Mouse (Mus musculus) heart, postnatal 0 days (tissue): ENCODE data around the gene Lrrc28. TPM values are rescaled to one million over a fixed set of nuclear protein-coding genes. Genes with fewer than 3 reads are reported as not detected.
A peak's percentile ranks its signal among the peaks of the same experiment; 100 is the strongest.

Experiments used
- ATAC-seq: fragments of 200-750 bp; cut with Nextera tagmentation; 2 replicates; pipeline ENCODE4 v1.8.0; 2017; ENCODE audit warnings: low read depth, moderate number of reproducible peaks, moderate library complexity; ENCODE audit not compliant: insufficient read depth
- DNase-seq: peaks from one replicate; pipeline ENCODE4 v3.0.0-alpha.2; 2016; ENCODE audit warnings: low spot score
- H3K27ac ChIP-seq: fragments of 300-500 bp; sonication (generic); 2 replicates; pipeline ENCODE4 v1.5.1; 2014; ENCODE audit warnings: low read depth, mild to moderate bottlenecking
- H3K27me3 ChIP-seq: fragments of 300-500 bp; sonication (generic); 2 replicates; pipeline ENCODE4 v1.6.1; 2014; ENCODE audit warnings: low read length, mixed read lengths; ENCODE audit not compliant: control insufficient read depth, insufficient read depth
- H3K36me3 ChIP-seq: fragments of 300-500 bp; sonication (generic); replicated peaks from 2 replicates; pipeline ENCODE4 v1.6.1; 2014; ENCODE audit warnings: low read length, mixed read lengths; ENCODE audit not compliant: control insufficient read depth, insufficient read depth
- H3K4me1 ChIP-seq: fragments of 300-500 bp; sonication (generic); 2 replicates; pipeline ENCODE4 v1.6.1; 2014; ENCODE audit warnings: antibody characterized with exemption; ENCODE audit not compliant: control insufficient read depth, insufficient read depth
- H3K4me2 ChIP-seq: fragments of 300-500 bp; sonication (generic); 2 replicates; pipeline ENCODE4 v1.6.1; 2014; ENCODE audit warnings: low read depth, mild to moderate bottlenecking, low read length, moderate library complexity
- H3K4me3 ChIP-seq: fragments of 300-500 bp; sonication (generic); 2 replicates; pipeline ENCODE4 v1.5.1; 2014; ENCODE audit warnings: low read depth, low read length
- H3K9ac ChIP-seq: fragments of 300-500 bp; sonication (generic); replicated peaks from 2 replicates; pipeline ENCODE4 v1.6.1; 2014; ENCODE audit warnings: low read depth, low read length, mixed read lengths
- H3K9me3 ChIP-seq: fragments of 300-500 bp; sonication (generic); replicated peaks from 2 replicates; pipeline ENCODE4 v1.6.1; 2016; ENCODE audit warnings: low read length; ENCODE audit not compliant: control insufficient read depth
- CTCF ChIP-seq: IDR thresholded peaks from 2 replicates; pipeline ENCODE4 v1.5.1; 2016; ENCODE audit warnings: antibody characterized with exemption, control low read depth, low read depth
- EP300 ChIP-seq: IDR thresholded peaks from 2 replicates; pipeline ENCODE4 v1.6.1; 2016; ENCODE audit warnings: antibody characterized with exemption, low read depth
- WGBS: fragments of 180-500 bp; shearing (Covaris S2); extraction: QIAGEN DNeasy Blood & Tissue Kit; methylation state at CpG from one replicate; pipeline ENCODE4 v1.1.7; 2014; 5-methylcytosine and 5-hydroxymethylcytosine counted together
- polyA plus RNA-seq: library from polyadenylated mRNA; unstranded; fragments of >200 nt; fragmentation: Nextera tagmentation; extraction: Ambion mirVana; gene quantifications from 2 replicates; pipeline ENCODE4 v1.2.1, GENCODE M21; 2015
- total RNA-seq: library from RNA; depleted of rRNA; stranded (reverse); fragments of >200 nt; gene quantifications from 2 replicates; pipeline ENCODE4 v1.2.3, GENCODE M21; 2014; ENCODE audit warnings: low replicate concordance

The Lrrc28 gene
- total and polyA plus RNA-seq, 2 experiments from 2014 or later = 14.3 to 71.6 TPM

DNA sequence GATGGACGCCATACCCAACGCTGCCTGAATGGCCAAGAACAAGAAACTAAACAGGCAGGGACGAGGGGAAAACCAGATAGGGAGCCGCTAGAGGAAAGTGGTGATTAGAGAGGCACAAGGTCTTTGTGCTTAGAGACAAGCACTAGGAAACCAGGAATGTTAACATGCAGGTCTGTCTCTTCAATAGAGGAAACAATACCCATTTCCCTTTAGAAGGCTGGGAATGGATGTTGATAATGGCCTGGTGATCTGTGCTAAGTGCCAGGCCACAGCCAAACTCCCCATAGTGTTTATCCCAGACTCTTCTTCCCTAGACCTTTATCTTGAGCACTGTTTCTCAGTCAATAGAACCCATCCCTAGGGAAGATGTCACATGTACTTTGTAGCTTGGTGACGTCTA, 61.2 kb downstream of the Lrrc28 start:
- Histone ChIP-seq H3K9me3 (no peaks in the 10 kb centered on the region), H3K4me2 (no peak overlapping the region), H3K27ac (peak overlapping the region; percentile 15; the same call in 1 of the 2 replicates), H3K36me3 (no peaks in the 10 kb centered on the region), H3K4me3 (no peak overlapping the region), H3K27me3 (no peaks in the 10 kb centered on the region), H3K9ac (no peak overlapping the region), H3K4me1 (peaks cover 11% of the 10 kb centered on the region)
- 34% methylated on average over 5 of the region's 5 CpGs for WGBS
- DNase-seq (peak; percentile 31), ATAC-seq (no peak)
- TF ChIP-seq CTCF = no peak
- no peak for TF ChIP-seq EP300

DNA sequence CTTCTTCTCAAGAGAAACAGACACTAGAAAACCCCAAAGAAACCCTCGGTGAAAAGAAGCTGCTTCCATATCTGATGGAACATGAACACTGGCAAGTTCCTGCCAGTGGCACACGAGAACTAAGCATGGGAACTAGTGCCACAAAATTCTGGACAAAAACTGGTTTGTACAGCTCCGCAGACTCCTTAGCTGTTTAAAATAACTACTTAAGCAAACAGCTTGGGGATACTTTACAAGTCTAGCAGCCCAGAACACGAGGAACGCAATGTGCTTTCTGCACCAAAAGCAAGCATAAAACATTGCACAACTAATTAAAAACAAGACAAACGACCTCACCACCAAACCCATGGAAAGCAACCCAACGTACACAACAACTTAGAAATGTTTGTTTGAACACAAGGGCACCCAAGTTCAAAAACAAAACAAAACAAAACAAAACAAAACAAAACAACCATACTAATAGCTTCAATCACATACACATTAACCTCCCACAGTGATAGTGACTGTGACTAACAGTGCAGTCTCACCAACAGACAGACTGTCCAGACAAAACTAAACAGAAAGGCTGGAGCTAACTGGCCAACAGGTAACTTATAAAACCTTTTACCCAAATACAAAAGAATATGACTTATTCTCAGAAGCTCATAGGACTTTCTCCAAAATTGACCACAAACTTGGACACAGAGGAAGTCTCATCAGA, 66.1 kb downstream of the Lrrc28 start:
- TF ChIP-seq CTCF (no peak), EP300 (no peak)
- ATAC-seq = no peak
- no peak overlapping the region for H3K4me3 ChIP-seq
- H3K36me3 ChIP-seq = no peaks in the 10 kb centered on the region
- WGBS = 64% methylated on average over 7 of the region's 7 CpGs
- no peak overlapping the region for H3K9ac ChIP-seq
- no peaks in the 10 kb centered on the region for H3K27me3 ChIP-seq
- no peak for DNase-seq
- no peak overlapping the region for H3K27ac ChIP-seq
- peaks cover 9% of the 10 kb centered on the region for H3K4me1 ChIP-seq
- H3K9me3 ChIP-seq = no peaks in the 10 kb centered on the region
- H3K4me2 ChIP-seq = no peak overlapping the region

DNA sequence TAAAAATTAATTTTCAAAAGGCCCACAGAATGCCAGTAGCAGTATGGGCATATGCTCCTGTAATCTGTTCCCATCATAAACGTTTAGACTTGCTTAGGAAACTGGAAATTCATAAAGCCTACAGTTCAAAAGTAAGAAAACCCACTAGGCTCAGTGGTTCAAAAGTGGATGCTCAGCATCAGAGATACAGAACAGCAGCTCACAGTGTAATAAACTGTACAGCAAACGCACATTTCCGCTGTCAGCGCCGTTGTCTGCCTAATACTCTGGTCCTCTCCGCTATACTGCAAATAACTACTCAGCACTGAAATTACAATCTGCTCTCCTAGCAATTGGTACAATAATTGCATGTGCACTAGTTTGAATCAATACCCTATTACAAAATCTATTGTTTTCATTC, 67.0 kb downstream of the Lrrc28 start:
- TF ChIP-seq CTCF (no peak), EP300 (no peak)
- Histone ChIP-seq H3K27me3 (no peaks in the 10 kb centered on the region), H3K4me3 (no peak overlapping the region), H3K4me2 (no peak overlapping the region), H3K27ac (no peak overlapping the region), H3K4me1 (peaks cover under 1% of the 10 kb centered on the region; the same call in 1 of the 2 replicates), H3K9me3 (no peaks in the 10 kb centered on the region), H3K9ac (no peak overlapping the region), H3K36me3 (no peaks in the 10 kb centered on the region)
- 82% methylated on average over 6 of the region's 6 CpGs for WGBS
- no peak for ATAC-seq
- DNase-seq = no peak

DNA sequence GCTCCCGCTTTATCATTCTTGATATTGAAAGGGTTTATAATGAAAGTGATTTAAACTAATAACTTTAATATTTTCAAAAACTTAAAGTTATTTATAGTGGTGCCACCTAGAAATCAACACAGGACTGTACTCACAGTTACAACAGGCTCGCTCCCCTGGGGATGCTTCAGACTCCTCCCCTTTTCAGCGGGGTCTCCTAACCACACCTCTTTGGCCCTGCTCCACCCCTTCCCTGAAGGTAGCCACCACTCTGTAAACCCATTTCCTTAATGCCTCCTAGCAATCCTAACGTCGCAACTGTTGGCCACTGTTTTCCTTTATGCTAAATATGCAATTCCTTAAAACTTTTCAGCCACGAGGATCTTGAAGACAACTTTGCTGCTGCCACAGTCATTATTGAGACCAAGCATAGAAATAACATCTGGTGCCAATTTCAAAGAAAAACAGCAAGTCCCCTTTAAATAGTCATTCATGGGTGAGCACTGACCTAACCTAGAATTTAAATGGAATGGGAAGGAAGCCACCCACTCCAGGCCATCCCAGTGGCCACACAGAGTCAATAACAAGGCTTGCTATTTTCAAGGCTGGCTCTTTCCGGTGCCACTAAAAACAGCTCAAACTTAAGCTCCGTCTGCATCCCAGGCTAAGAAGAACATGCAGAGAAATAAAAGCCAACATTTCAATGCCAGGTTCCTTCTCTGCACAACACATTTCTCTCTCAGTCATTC, 78.4 kb downstream of the Lrrc28 start:
- Histone ChIP-seq H3K4me2 (no peak overlapping the region), H3K4me1 (peaks cover 28% of the 10 kb centered on the region), H3K27ac (peak overlapping the region; percentile 39), H3K36me3 (no peaks in the 10 kb centered on the region), H3K9me3 (no peaks in the 10 kb centered on the region), H3K4me3 (no peak overlapping the region), H3K9ac (no peak overlapping the region), H3K27me3 (no peaks in the 10 kb centered on the region)
- WGBS = 61% methylated on average over 8 of the region's 8 CpGs
- TF ChIP-seq CTCF (no peak), EP300 (no peak)
- ATAC-seq (no peak), DNase-seq (no peak)

DNA sequence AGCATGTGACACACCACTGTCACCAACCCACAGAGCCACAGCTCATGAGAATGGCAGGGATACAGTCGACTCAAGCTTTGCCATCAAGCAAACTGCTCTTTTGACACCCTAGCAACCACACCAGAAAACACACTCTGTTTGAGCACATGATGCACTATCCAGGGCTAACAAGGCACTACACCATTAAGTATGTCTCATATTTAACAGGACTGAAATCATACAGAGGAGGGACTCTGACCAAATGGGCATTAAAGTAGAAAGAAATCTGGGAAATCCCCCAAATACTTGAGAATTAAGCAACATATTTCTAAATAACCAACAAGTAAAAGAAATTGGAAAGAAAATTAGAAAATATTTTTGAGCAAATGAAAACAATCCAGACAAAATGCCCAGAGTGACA, 79.9 kb downstream of the Lrrc28 start:
- Histone ChIP-seq H3K4me3 (no peak overlapping the region), H3K27ac (peak overlapping the region; percentile 22; the same call in 1 of the 2 replicates), H3K4me1 (peaks cover 29% of the 10 kb centered on the region), H3K9ac (no peak overlapping the region), H3K9me3 (no peaks in the 10 kb centered on the region), H3K27me3 (no peaks in the 10 kb centered on the region), H3K4me2 (no peak overlapping the region), H3K36me3 (no peaks in the 10 kb centered on the region)
- ATAC-seq (no peak), DNase-seq (no peak)
- TF ChIP-seq EP300 = no peak
- no peak for TF ChIP-seq CTCF
- WGBS = 38% methylated on average over 1 of the region's 1 CpGs
